In the genomic region with DNA sequence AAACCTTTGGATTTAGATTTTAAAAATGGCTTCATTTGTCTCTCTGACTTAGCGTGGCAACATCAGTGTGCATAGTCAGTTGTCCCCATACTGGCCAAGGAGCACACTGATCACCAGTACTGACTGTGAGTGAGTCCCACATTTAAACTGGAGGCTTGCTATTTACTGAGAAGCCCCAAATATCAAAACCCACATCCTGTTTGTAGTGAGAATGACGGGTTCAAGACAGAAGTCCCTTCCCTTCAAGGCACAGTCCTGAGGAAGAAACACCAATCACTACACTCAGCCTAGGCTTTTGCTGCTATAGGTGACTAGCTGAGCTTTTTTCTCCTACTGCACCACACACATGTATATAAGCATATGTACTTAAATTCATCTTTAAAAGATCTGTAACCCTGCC, we compare ENCODE assay signal across 19 mouse cellular contexts.
DNase-seq lines count a peak whose midpoint lies in the region; ATAC-seq and TF ChIP-seq lines count a peak whose summit lies in the region.
"Had no signal": no experiment of that assay in that cellular context is flagged by ENCODE, and none has a peak within 500 bp of the region (broad histone marks: within the 10 kb centered on the region; RNA-seq: fewer than 3 reads in every experiment).

No protein-coding gene starts in this region.

- peak overlapping the region; percentile 25; the same call in 1 of the 2 replicates for H3K27ac ChIP-seq in spleen, adult 2 months (ENCODE audit: insufficient read depth, low read length)
- H3K27ac ChIP-seq in forebrain, postnatal 0 days (ENCODE audit: low read depth, low read length), result no peak overlapping the region
- no peak overlapping the region for H3K27ac ChIP-seq in midbrain, embryonic 13.5 days
- H3K27ac ChIP-seq: embryonic facial prominence, embryonic 10.5 days; forebrain, embryonic 13.5 days; heart, embryonic 13.5 days; hindbrain, embryonic 13.5 days; hindbrain, postnatal 0 days had no signal

- peak; percentile 26 for ATAC-seq in CD4-positive, CD25-positive, alpha-beta regulatory T cell, adult 4 months
- peak; percentile 22 for ATAC-seq in inflammation-experienced regulatory T-cells, adult 6 months
- ATAC-seq in forebrain, postnatal 0 days, result no peak
- no peak for ATAC-seq in midbrain, embryonic 13.5 days
- ATAC-seq: forebrain, embryonic 13.5 days; hindbrain, postnatal 0 days had no signal

- TF ChIP-seq POLR2A in spleen, adult 2 months (IDR thresholded peaks at IDR 0.05; ENCODE audit: low read depth, low read length), result no peak

- H3K36me3 ChIP-seq in spleen, adult 2 months (ENCODE audit: control insufficient read depth, insufficient read depth, low read length), result peaks cover 16% of the 10 kb centered on the region
- peaks cover 14% of the 10 kb centered on the region for H3K36me3 ChIP-seq in splenic B cell, adult 2 months (ENCODE audit: control insufficient read depth, insufficient read depth, low read length, poor library complexity, severe bottlenecking)
- no peaks in the 10 kb centered on the region for H3K36me3 ChIP-seq in forebrain, postnatal 0 days (ENCODE audit: insufficient read depth)
- H3K36me3 ChIP-seq in midbrain, embryonic 13.5 days, result no peaks in the 10 kb centered on the region
- H3K36me3 ChIP-seq: embryonic facial prominence, embryonic 10.5 days; heart, embryonic 13.5 days; hindbrain, embryonic 13.5 days had no signal

- no peak overlapping the region for H3K4me2 ChIP-seq in forebrain, postnatal 0 days (ENCODE audit: low read depth)
- no peak overlapping the region for H3K4me2 ChIP-seq in midbrain, embryonic 13.5 days (replicated peaks)
- H3K4me2 ChIP-seq: forebrain, embryonic 13.5 days; heart, embryonic 13.5 days; hindbrain, embryonic 13.5 days had no signal

- H3K27me3 ChIP-seq in spleen, adult 2 months (ENCODE audit: control insufficient read depth, insufficient read depth, low read length), result no peaks in the 10 kb centered on the region
- no peaks in the 10 kb centered on the region for H3K27me3 ChIP-seq in splenic B cell, adult 2 months (ENCODE audit: control insufficient read depth, insufficient read depth, low read length, poor library complexity, severe bottlenecking)
- no peaks in the 10 kb centered on the region for H3K27me3 ChIP-seq in forebrain, postnatal 0 days (ENCODE audit: insufficient read depth, low read length)
- H3K27me3 ChIP-seq in midbrain, embryonic 13.5 days, result no peaks in the 10 kb centered on the region
- H3K27me3 ChIP-seq: forebrain, embryonic 13.5 days; heart, embryonic 13.5 days; hindbrain, embryonic 13.5 days had no signal

- peaks cover 21% of the 10 kb centered on the region for H3K4me1 ChIP-seq in spleen, adult 2 months (ENCODE audit: control insufficient read depth, insufficient read depth, insufficient read length)
- H3K4me1 ChIP-seq in forebrain, postnatal 0 days (ENCODE audit: insufficient read depth), result no peaks in the 10 kb centered on the region
- peaks cover 18% of the 10 kb centered on the region for H3K4me1 ChIP-seq in midbrain, embryonic 13.5 days (replicated peaks)

- DNase-seq in spleen, adult 2 months (ENCODE audit: low read depth in 1 of 2, low spot score in 2 of 2), result peak in 1 of 2 experiments; percentile 16
- DNase-seq in spleen, postnatal 10 days (ENCODE audit: low spot score in 2 of 2), result no peak
- peak; percentile 50 for DNase-seq in splenic B cell, adult 2 months (ENCODE audit: low read depth, low spot score)
- no peak for DNase-seq in forebrain, postnatal 0 days
- no peak for DNase-seq in layer of hippocampus, adult 9-10 months (ENCODE audit: low spot score)
- DNase-seq: adrenal gland, adult 2 months; adrenal gland, postnatal 25 days; cerebellum, adult 18-20 months; cerebellum, postnatal 10 days; gastrocnemius, postnatal 36 days; heart, adult 11 months had no signal

- no peak for TF ChIP-seq CTCF in spleen, adult 2 months (IDR thresholded peaks at IDR 0.05; ENCODE audit: extremely low read depth, insufficient read depth, insufficient read length, insufficient replicate concordance)
- TF ChIP-seq CTCF in forebrain, postnatal 0 days (IDR thresholded peaks at IDR 0.05; ENCODE audit: low read depth), result no peak

- H3K4me3 ChIP-seq in spleen, adult 2 months (ENCODE audit: extremely low read depth, insufficient read depth, insufficient read length), result no peak overlapping the region
- H3K4me3 ChIP-seq in forebrain, postnatal 0 days (ENCODE audit: low read depth, low read length), result no peak overlapping the region
- no peak overlapping the region for H3K4me3 ChIP-seq in midbrain, embryonic 13.5 days (replicated peaks)
- H3K4me3 ChIP-seq: embryonic facial prominence, embryonic 10.5 days; forebrain, embryonic 13.5 days; heart, embryonic 13.5 days; hindbrain, embryonic 13.5 days had no signal

- WGBS in spleen, adult 2 months, result 37% methylated on average over 2 of the region's 2 CpGs
- WGBS in forebrain, postnatal 0 days, result 87% methylated on average over 2 of the region's 2 CpGs
- 87% methylated on average over 2 of the region's 2 CpGs for WGBS in midbrain, embryonic 13.5 days

- no peak overlapping the region for H3K9ac ChIP-seq in forebrain, postnatal 0 days
- H3K9ac ChIP-seq in midbrain, embryonic 13.5 days (replicated peaks), result no peak overlapping the region
- H3K9ac ChIP-seq: forebrain, embryonic 13.5 days; heart, embryonic 13.5 days; hindbrain, embryonic 13.5 days had no signal

- H3K9me3 ChIP-seq in forebrain, postnatal 0 days (ENCODE audit: low read length), result no peaks in the 10 kb centered on the region
- H3K9me3 ChIP-seq in midbrain, embryonic 13.5 days, result no peaks in the 10 kb centered on the region
- H3K9me3 ChIP-seq: embryonic facial prominence, embryonic 10.5 days; forebrain, embryonic 13.5 days; heart, embryonic 13.5 days; hindbrain, embryonic 13.5 days had no signal

Comparison
In these comparisons a context has a peak if more than half of its experiments do, and no peak if none do; other contexts are left out.
1. ATAC-seq: peak in CD4-positive, CD25-positive, alpha-beta regulatory T cell, adult 4 months (single experiment) and inflammation-experienced regulatory T-cells, adult 6 months (single experiment); none in forebrain, postnatal 0 days (single experiment) and midbrain, embryonic 13.5 days (single experiment).